Mouse (Mus musculus): ENCODE measurements around the gene Gm9918.
"Not testable (repeated sequence)": the region's sequence is repeated elsewhere in the genome, so short reads cannot be mapped to it uniquely, and the experiment has no call there.

The Gm9918 gene

GRCm38 (mm10) chr15:102270274-102270960 is at the start of gene Gm9918:
TSS of gene Gm9918 (plus strand) at chr15:102270563.
- no peak for DNase-seq (ENCODE audit: low read depth, low spot score)

GRCm38 (mm10) chr15:102222386-102222785 is 48.0 kb upstream of the Gm9918 start:
- DNase-seq (ENCODE audit: low read depth, low spot score): no peak

- DNase-seq (ENCODE audit: low read depth, low spot score): peak; percentile 85
Observed at GRCm38 (mm10) chr15:102224186-102224991, 46.0 kb upstream of the Gm9918 start.

- no peak for DNase-seq (ENCODE audit: low read depth, low spot score)
Observed at GRCm38 (mm10) chr15:102224992-102225617, 45.3 kb upstream of the Gm9918 start.

- not testable (repeated sequence) for DNase-seq (ENCODE audit: low read depth, low spot score)
Observed at GRCm38 (mm10) chr15:102225619-102226018, 44.7 kb upstream of the Gm9918 start.

GRCm38 (mm10) chr15:102230408-102231321 is 39.7 kb upstream of the Gm9918 start:
- DNase-seq (ENCODE audit: low read depth, low spot score): no peak

- no peak for DNase-seq (ENCODE audit: low read depth, low spot score)
Observed at GRCm38 (mm10) chr15:102231748-102232147, 38.6 kb upstream of the Gm9918 start, which contains the start of gene Itgb7. TSS of gene Itgb7 (minus strand) at chr15:102231944.

- no peak for DNase-seq (ENCODE audit: low read depth, low spot score)
Observed at GRCm38 (mm10) chr15:102232764-102233163, 37.6 kb upstream of the Gm9918 start.

- no peak for DNase-seq (ENCODE audit: low read depth, low spot score)
Observed at GRCm38 (mm10) chr15:102233896-102234295, 36.5 kb upstream of the Gm9918 start.

- DNase-seq (ENCODE audit: low read depth, low spot score): no peak
Observed at GRCm38 (mm10) chr15:102235371-102236027, 34.9 kb upstream of the Gm9918 start.

GRCm38 (mm10) chr15:102238543-102239259 is 31.7 kb upstream of the Gm9918 start:
- DNase-seq (ENCODE audit: low read depth, low spot score): no peak

GRCm38 (mm10) chr15:102239260-102239590 is 31.1 kb upstream of the Gm9918 start:
- peak; percentile 78 for DNase-seq (ENCODE audit: low read depth, low spot score)

GRCm38 (mm10) chr15:102239851-102240250 is 30.5 kb upstream of the Gm9918 start:
- no peak for DNase-seq (ENCODE audit: low read depth, low spot score)

GRCm38 (mm10) chr15:102240607-102241006 is 29.8 kb upstream of the Gm9918 start:
- DNase-seq (ENCODE audit: low read depth, low spot score): no peak

GRCm38 (mm10) chr15:102242404-102243228 is 27.7 kb upstream of the Gm9918 start:
- DNase-seq (ENCODE audit: low read depth, low spot score): no peak

- DNase-seq (ENCODE audit: low read depth, low spot score): no peak
Observed at GRCm38 (mm10) chr15:102243229-102244190, 26.9 kb upstream of the Gm9918 start.

GRCm38 (mm10) chr15:102244306-102245191 is 25.8 kb upstream of the Gm9918 start:
- DNase-seq (ENCODE audit: low read depth, low spot score): no peak
